Mouse (Mus musculus) limb, embryonic 13.5 days (tissue): Measurements from ENCODE around the gene Ccnh. TPM values are rescaled to one million over a fixed set of nuclear protein-coding genes. Genes with fewer than 3 reads are reported as not detected.
"Not testable (repeated sequence)": the region's sequence is repeated elsewhere in the genome, so short reads cannot be mapped to it uniquely, and the experiment has no call there.

Experiments used
- ATAC-seq: fragments of 200-750 bp; cut with Nextera tagmentation; 2 replicates; pipeline ENCODE4 v1.8.0; 2017; ENCODE audit warnings: low read depth, moderate number of reproducible peaks, moderate TSS enrichment; ENCODE audit not compliant: low FRiP score
- H3K27ac ChIP-seq: fragments of 300-500 bp; sonication (generic); 2 replicates; pipeline ENCODE4 v1.5.1; 2015; ENCODE audit warnings: inconsistent platforms, mild to moderate bottlenecking, moderate library complexity
- H3K27me3 ChIP-seq: fragments of 300-500 bp; sonication (generic); 2 replicates; pipeline ENCODE4 v1.6.1; 2015; ENCODE audit warnings: mild to moderate bottlenecking, inconsistent platforms
- H3K36me3 ChIP-seq: fragments of 300-500 bp; sonication (generic); 2 replicates; pipeline ENCODE4 v1.6.1; 2015; ENCODE audit warnings: inconsistent platforms, mild to moderate bottlenecking, moderate library complexity
- H3K4me1 ChIP-seq: fragments of 300-500 bp; sonication (generic); 2 replicates; pipeline ENCODE4 v1.6.1; 2015; ENCODE audit warnings: inconsistent platforms
- H3K4me2 ChIP-seq: fragments of 300-500 bp; sonication (generic); replicated peaks from 2 replicates; pipeline ENCODE4 v1.6.1; 2015; ENCODE audit warnings: inconsistent platforms, mild to moderate bottlenecking, moderate library complexity
- H3K4me3 ChIP-seq: fragments of 300-500 bp; sonication (generic); 2 replicates; pipeline ENCODE4 v1.5.1; 2015; ENCODE audit warnings: moderate library complexity, mild to moderate bottlenecking, inconsistent platforms
- H3K9ac ChIP-seq: fragments of 300-500 bp; sonication (generic); 2 replicates; pipeline ENCODE4 v1.6.1; 2015; ENCODE audit warnings: mild to moderate bottlenecking, inconsistent platforms
- H3K9me3 ChIP-seq: fragments of 300-500 bp; sonication (generic); 2 replicates; pipeline ENCODE4 v1.6.1; 2016; ENCODE audit warnings: inconsistent platforms
- WGBS: fragments of 180-500 bp; shearing (Covaris S2); methylation state at CpG from one replicate; pipeline ENCODE4 v1.1.7; 2015; 5-methylcytosine and 5-hydroxymethylcytosine counted together
- polyA plus RNA-seq: library from polyadenylated mRNA; unstranded; fragments of >200 nt; fragmentation: Nextera tagmentation; extraction: Ambion mirVana; gene quantifications from 2 replicates; pipeline ENCODE4 v1.2.1, GENCODE M21; 2015

The Ccnh gene
- 100 TPM in 2 replicates for polyA plus RNA-seq

GRCm38 (mm10) chr13:85188903-85189643 lies at the start of gene Ccnh:
Gene Ccnh (plus strand): TSS chr13:85189408.
- peak; percentile 99 for ATAC-seq
- WGBS: 2% methylated on average over 44 of the region's 44 CpGs
- Histone ChIP-seq H3K4me2 (peak within 1 kb of the TSS; percentile 83), H3K9me3 (no peaks in the 10 kb centered on the region), H3K27ac (peak within 1 kb of the TSS; percentile 79), H3K9ac (peak within 1 kb of the TSS; percentile 91), H3K4me1 (peaks cover 12% of the 10 kb centered on the region), H3K36me3 (peaks cover 26% of the 10 kb centered on the region), H3K4me3 (peak within 1 kb of the TSS; percentile 90), H3K27me3 (no peaks in the 10 kb centered on the region)

- not testable (repeated sequence) for H3K4me1 ChIP-seq, H3K27me3 ChIP-seq, ATAC-seq, H3K9ac ChIP-seq, H3K4me2 ChIP-seq, H3K36me3 ChIP-seq, H3K9me3 ChIP-seq, H3K4me3 ChIP-seq, H3K27ac ChIP-seq
- WGBS: 94% methylated on average over 16 of the region's 16 CpGs
Observed at GRCm38 (mm10) chr13:85143361-85143760, 45.8 kb upstream of the Ccnh start.

GRCm38 (mm10) chr13:85146471-85146870 lies 42.7 kb upstream of the Ccnh start:
- H3K27me3 ChIP-seq: no peaks in the 10 kb centered on the region
- ATAC-seq: no peak
- H3K27ac ChIP-seq: no peak overlapping the region
- no peak overlapping the region for H3K4me3 ChIP-seq
- H3K36me3 ChIP-seq: no peaks in the 10 kb centered on the region
- H3K4me2 ChIP-seq: no peak overlapping the region
- no peaks in the 10 kb centered on the region for H3K9me3 ChIP-seq
- no peak overlapping the region for H3K9ac ChIP-seq
- H3K4me1 ChIP-seq: no peaks in the 10 kb centered on the region

GRCm38 (mm10) chr13:85154746-85155145 lies 34.5 kb upstream of the Ccnh start:
- Histone ChIP-seq H3K27me3 (no peaks in the 10 kb centered on the region), H3K9me3 (no peaks in the 10 kb centered on the region)

GRCm38 (mm10) chr13:85159971-85160370 lies 29.2 kb upstream of the Ccnh start:
- no peaks in the 10 kb centered on the region for H3K36me3 ChIP-seq
- no peak overlapping the region for H3K27ac ChIP-seq
- H3K9me3 ChIP-seq: no peaks in the 10 kb centered on the region
- whole genome bisulfite sequencing: 75% methylated on average over 2 of the region's 2 CpGs
- no peak overlapping the region for H3K4me3 ChIP-seq
- H3K9ac ChIP-seq: no peak overlapping the region
- H3K4me2 ChIP-seq: no peak overlapping the region
- ATAC-seq: no peak
- no peaks in the 10 kb centered on the region for H3K27me3 ChIP-seq
- no peaks in the 10 kb centered on the region for H3K4me1 ChIP-seq

More at GRCm38 (mm10) chr13:85154746-85155145, 34.5 kb upstream of the Ccnh start:
- 85% methylated on average over 6 of the region's 6 CpGs for WGBS
- no peak overlapping the region for H3K9ac ChIP-seq
- H3K4me2 ChIP-seq: no peak overlapping the region
- no peak overlapping the region for H3K27ac ChIP-seq
- no peaks in the 10 kb centered on the region for H3K4me1 ChIP-seq
- H3K36me3 ChIP-seq: no peaks in the 10 kb centered on the region
- no peak overlapping the region for H3K4me3 ChIP-seq
- ATAC-seq: no peak

GRCm38 (mm10) chr13:85164512-85165124 lies 24.6 kb upstream of the Ccnh start:
- H3K27ac ChIP-seq: no peak overlapping the region
- H3K9me3 ChIP-seq: no peaks in the 10 kb centered on the region
- no peak overlapping the region for H3K4me2 ChIP-seq
- no peak overlapping the region for H3K4me3 ChIP-seq
- no peaks in the 10 kb centered on the region for H3K36me3 ChIP-seq
- 38% methylated on average over 4 of the region's 4 CpGs for WGBS
- no peak for ATAC-seq
- no peaks in the 10 kb centered on the region for H3K4me1 ChIP-seq
- no peak overlapping the region for H3K9ac ChIP-seq
- H3K27me3 ChIP-seq: no peaks in the 10 kb centered on the region

- Histone ChIP-seq H3K4me3 (peak overlapping the region; percentile 90), H3K4me1 (peaks cover 12% of the 10 kb centered on the region), H3K4me2 (peak overlapping the region; percentile 83), H3K27ac (peak overlapping the region; percentile 79), H3K9ac (peak overlapping the region; percentile 91), H3K36me3 (peaks cover 29% of the 10 kb centered on the region), H3K9me3 (no peaks in the 10 kb centered on the region), H3K27me3 (no peaks in the 10 kb centered on the region)
- 2% methylated on average over 17 of the region's 17 CpGs for WGBS
- ATAC-seq: peak; percentile 82
Observed at GRCm38 (mm10) chr13:85189644-85190121, 475 bp downstream of the Ccnh start.

GRCm38 (mm10) chr13:85191253-85191652 lies 2.0 kb downstream of the Ccnh start:
- Histone ChIP-seq H3K4me3 (no peak overlapping the region), H3K4me1 (peaks cover 12% of the 10 kb centered on the region), H3K4me2 (no peak overlapping the region), H3K9ac (no peak overlapping the region), H3K27ac (no peak overlapping the region), H3K9me3 (no peaks in the 10 kb centered on the region), H3K27me3 (no peaks in the 10 kb centered on the region), H3K36me3 (peaks cover 29% of the 10 kb centered on the region)
- WGBS: 96% methylated on average over 2 of the region's 2 CpGs
- ATAC-seq: no peak

- Histone ChIP-seq H3K9ac (no peak overlapping the region), H3K4me3 (no peak overlapping the region), H3K9me3 (no peaks in the 10 kb centered on the region), H3K4me2 (no peak overlapping the region), H3K27me3 (no peaks in the 10 kb centered on the region), H3K36me3 (peaks cover 34% of the 10 kb centered on the region), H3K27ac (no peak overlapping the region), H3K4me1 (no peaks in the 10 kb centered on the region)
- WGBS: 65% methylated on average over 2 of the region's 2 CpGs
- ATAC-seq: no peak
Observed at GRCm38 (mm10) chr13:85207493-85207892, 18.3 kb downstream of the Ccnh start.

- H3K36me3 ChIP-seq: peaks cover 34% of the 10 kb centered on the region
- H3K4me3 ChIP-seq: no peak overlapping the region
- no peak overlapping the region for H3K27ac ChIP-seq
- H3K4me2 ChIP-seq: no peak overlapping the region
- H3K9ac ChIP-seq: no peak overlapping the region
- WGBS: 95% methylated on average over 6 of the region's 6 CpGs
- H3K9me3 ChIP-seq: no peaks in the 10 kb centered on the region
- no peak for ATAC-seq
- H3K4me1 ChIP-seq: no peaks in the 10 kb centered on the region
- no peaks in the 10 kb centered on the region for H3K27me3 ChIP-seq
Observed at GRCm38 (mm10) chr13:85208656-85209055, 19.4 kb downstream of the Ccnh start.

GRCm38 (mm10) chr13:85210353-85210752 lies 21.1 kb downstream of the Ccnh start:
- H3K4me1 ChIP-seq: no peaks in the 10 kb centered on the region
- peaks cover 23% of the 10 kb centered on the region for H3K36me3 ChIP-seq
- ATAC-seq: no peak
- no peak overlapping the region for H3K9ac ChIP-seq
- 89% methylated on average over 1 of the region's 1 CpGs for WGBS
- H3K27ac ChIP-seq: no peak overlapping the region
- H3K4me3 ChIP-seq: no peak overlapping the region
- H3K4me2 ChIP-seq: no peak overlapping the region
- no peaks in the 10 kb centered on the region for H3K9me3 ChIP-seq
- no peaks in the 10 kb centered on the region for H3K27me3 ChIP-seq

GRCm38 (mm10) chr13:85218656-85219055 lies 29.4 kb downstream of the Ccnh start:
- peaks cover 34% of the 10 kb centered on the region for H3K36me3 ChIP-seq
- WGBS: 79% methylated on average over 4 of the region's 4 CpGs
- H3K4me1 ChIP-seq: no peaks in the 10 kb centered on the region
- no peak overlapping the region for H3K9ac ChIP-seq
- H3K4me3 ChIP-seq: no peak overlapping the region
- H3K9me3 ChIP-seq: no peaks in the 10 kb centered on the region
- no peak overlapping the region for H3K27ac ChIP-seq
- no peak for ATAC-seq
- no peak overlapping the region for H3K4me2 ChIP-seq
- no peaks in the 10 kb centered on the region for H3K27me3 ChIP-seq
